Mouse (Mus musculus) neural tube, embryonic 10.5 days (tissue): ENCODE results near the gene Pan3.

Experiments
- DNase-seq: peaks from one replicate; pipeline ENCODE4 v3.0.0-alpha.2; 2017; ENCODE audit warnings: low spot score; ENCODE audit errors: extremely low spot score

The Pan3 gene

GRCm38 (mm10) chr5:147430936-147431839 is 1.2 kb downstream of the Pan3 start:
- DNase-seq, result peak; percentile 73

- DNase-seq, result no peak
Measured at GRCm38 (mm10) chr5:147432927-147433326, 3.0 kb downstream of the Pan3 start.

GRCm38 (mm10) chr5:147435224-147435623 is 5.3 kb downstream of the Pan3 start:
- no peak for DNase-seq

GRCm38 (mm10) chr5:147435751-147436150 is 5.8 kb downstream of the Pan3 start:
- DNase-seq, result no peak

GRCm38 (mm10) chr5:147436491-147436890 is 6.5 kb downstream of the Pan3 start:
- DNase-seq, result no peak

GRCm38 (mm10) chr5:147440996-147441507 is 11.1 kb downstream of the Pan3 start:
- DNase-seq, result no peak

- no peak for DNase-seq
Measured at GRCm38 (mm10) chr5:147441979-147442378, 12.0 kb downstream of the Pan3 start.

GRCm38 (mm10) chr5:147442741-147443140 is 12.8 kb downstream of the Pan3 start:
- no peak for DNase-seq

GRCm38 (mm10) chr5:147444298-147444697 is 14.3 kb downstream of the Pan3 start:
- no peak for DNase-seq

- no peak for DNase-seq
Measured at GRCm38 (mm10) chr5:147444757-147445156, 14.8 kb downstream of the Pan3 start.

GRCm38 (mm10) chr5:147445252-147445651 is 15.3 kb downstream of the Pan3 start:
- no peak for DNase-seq

GRCm38 (mm10) chr5:147448526-147448925 is 18.6 kb downstream of the Pan3 start:
- DNase-seq, result no peak

- no peak for DNase-seq
Measured at GRCm38 (mm10) chr5:147448933-147449332, 19.0 kb downstream of the Pan3 start.

- DNase-seq, result no peak
Measured at GRCm38 (mm10) chr5:147456491-147456890, 26.5 kb downstream of the Pan3 start.

- DNase-seq, result no peak
Measured at GRCm38 (mm10) chr5:147459821-147460567, 30.0 kb downstream of the Pan3 start.

GRCm38 (mm10) chr5:147463251-147463650 is 33.3 kb downstream of the Pan3 start:
- no peak for DNase-seq

- DNase-seq, result no peak
Measured at GRCm38 (mm10) chr5:147466361-147466760, 36.4 kb downstream of the Pan3 start.

- DNase-seq, result no peak
Measured at GRCm38 (mm10) chr5:147471163-147471562, 41.2 kb downstream of the Pan3 start.

GRCm38 (mm10) chr5:147473071-147473470 is 43.1 kb downstream of the Pan3 start:
- DNase-seq, result no peak

GRCm38 (mm10) chr5:147473856-147474255 is 43.9 kb downstream of the Pan3 start:
- no peak for DNase-seq

GRCm38 (mm10) chr5:147476109-147476508 is 46.1 kb downstream of the Pan3 start:
- DNase-seq, result no peak

GRCm38 (mm10) chr5:147477106-147477505 is 47.1 kb downstream of the Pan3 start:
- no peak for DNase-seq
